Mouse (Mus musculus): ENCODE measurements around the gene Alox5.

DNA sequence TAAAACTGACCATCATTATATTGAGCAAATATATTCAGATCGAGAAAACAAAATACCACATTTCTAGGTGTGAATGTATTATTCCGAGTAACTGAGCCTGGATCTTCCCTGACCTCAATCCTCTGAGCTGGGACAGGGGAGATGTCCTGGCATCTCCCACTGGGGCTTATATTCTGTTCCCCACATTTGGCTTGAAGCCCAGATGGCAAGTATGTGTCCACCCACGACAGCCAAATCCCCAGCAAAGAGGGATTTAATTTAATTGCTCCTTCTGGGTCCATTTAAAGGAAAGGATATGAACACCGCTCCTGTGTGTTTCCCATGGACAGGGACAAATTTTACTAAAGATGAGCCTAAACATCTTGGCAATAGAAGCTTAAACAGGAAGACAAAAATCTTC is 27.8 kb upstream of the Alox5 start, which contains the start of gene Olfr211:
- TF ChIP-seq POLR2A (IDR thresholded peaks at IDR 0.05; ENCODE audit: borderline replicate concordance, control insufficient read depth, low read depth, low read length) (no peak), CTCF (IDR thresholded peaks at IDR 0.05; ENCODE audit: control insufficient read depth, insufficient read depth, low read length) (no peak)
